Mouse (Mus musculus) liver, embryonic 14.5 days (tissue): ENCODE data around the gene Gucd1.

ENCODE experiments used
- CTCF ChIP-seq: IDR thresholded peaks from 2 replicates; pipeline ENCODE4 v1.5.1; 2016; ENCODE audit warnings: antibody characterized with exemption, low read depth, control low read depth
- EP300 ChIP-seq: IDR thresholded peaks from 2 replicates; pipeline ENCODE4 v1.6.1; 2016; ENCODE audit warnings: antibody characterized with exemption, low read depth

DNA sequence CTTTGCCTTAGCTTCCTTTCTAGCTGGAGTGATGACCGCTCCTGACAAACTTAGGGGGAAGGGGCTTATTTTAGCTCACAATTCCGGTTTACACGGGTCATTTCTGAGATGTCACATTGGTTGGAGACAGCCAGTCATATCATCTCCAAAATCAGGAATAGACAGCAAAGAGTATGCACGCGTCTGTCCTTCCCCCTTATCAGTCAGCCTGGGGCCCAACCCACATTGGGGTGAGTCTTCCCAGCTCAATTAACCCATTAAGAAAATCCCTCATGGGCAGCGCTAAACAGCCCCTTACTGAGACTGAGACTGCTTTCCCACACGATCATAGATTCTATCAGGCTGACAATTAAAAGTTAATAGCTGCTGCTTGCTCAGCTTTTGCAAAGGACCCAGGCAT, 3.4 kb downstream of the Gucd1 start:
- no peak for TF ChIP-seq EP300
- TF ChIP-seq CTCF = no peak
